Mouse (Mus musculus): ENCODE results near the gene Haus4. TPM values are rescaled to one million over a fixed set of nuclear protein-coding genes. Genes with fewer than 3 reads are reported as not detected.
A peak's percentile ranks its signal among the peaks of the same experiment; 100 is the strongest.

Gene Haus4
- total and polyA plus RNA-seq, 2 experiments from 2014 or later: 26.3 to 84.6 TPM

GRCm38 (mm10) chr14:54553454-54553974 lies 902 bp downstream of the Haus4 start:
- peak overlapping the region; percentile 82 for H3K4me3 ChIP-seq (ENCODE audit: low read depth, low read length)
- peak; percentile 18 for DNase-seq (ENCODE audit: low spot score)
- 3% methylated on average over 21 of the region's 21 CpGs for WGBS
- H3K9ac ChIP-seq (replicated peaks; ENCODE audit: low read depth, low read length): peak overlapping the region; percentile 81
- peak overlapping the region; percentile 95 for H3K27ac ChIP-seq (ENCODE audit: low read depth)
- TF ChIP-seq EP300 (IDR thresholded peaks at IDR 0.05; ENCODE audit: low read depth) (no peak; the same call in 1 of the 2 replicates), CTCF (IDR thresholded peaks at IDR 0.05; ENCODE audit: low read depth) (no peak)
- H3K36me3 ChIP-seq (replicated peaks; ENCODE audit: control insufficient read depth, insufficient read depth, low read length): peaks cover 28% of the 10 kb centered on the region
- ATAC-seq (ENCODE audit: insufficient read depth, low read depth): no peak
- no peaks in the 10 kb centered on the region for H3K9me3 ChIP-seq (replicated peaks; ENCODE audit: control insufficient read depth, low read length)
- H3K27me3 ChIP-seq (ENCODE audit: control insufficient read depth, insufficient read depth, low read length): no peaks in the 10 kb centered on the region
- peak overlapping the region; percentile 98 for H3K4me2 ChIP-seq (ENCODE audit: low read depth, low read length)
- H3K4me1 ChIP-seq (ENCODE audit: control insufficient read depth, insufficient read depth): no peaks in the 10 kb centered on the region

- no peak for ATAC-seq (ENCODE audit: insufficient read depth, low read depth)
- Histone ChIP-seq H3K27me3 (ENCODE audit: control insufficient read depth, insufficient read depth, low read length) (no peaks in the 10 kb centered on the region), H3K4me2 (ENCODE audit: low read depth, low read length) (no peak overlapping the region), H3K4me3 (ENCODE audit: low read depth, low read length) (no peak overlapping the region), H3K9me3 (replicated peaks; ENCODE audit: control insufficient read depth, low read length) (no peaks in the 10 kb centered on the region), H3K4me1 (ENCODE audit: control insufficient read depth, insufficient read depth) (no peaks in the 10 kb centered on the region), H3K9ac (replicated peaks; ENCODE audit: low read depth, low read length) (no peak overlapping the region), H3K36me3 (replicated peaks; ENCODE audit: control insufficient read depth, insufficient read depth, low read length) (peaks cover 69% of the 10 kb centered on the region), H3K27ac (ENCODE audit: low read depth) (no peak overlapping the region)
- 77% methylated on average over 5 of the region's 5 CpGs for WGBS
- no peak for DNase-seq (ENCODE audit: low spot score)
- TF ChIP-seq CTCF (IDR thresholded peaks at IDR 0.05; ENCODE audit: low read depth): no peak
- no peak for TF ChIP-seq EP300 (IDR thresholded peaks at IDR 0.05; ENCODE audit: low read depth)
Observed at GRCm38 (mm10) chr14:54544703-54545102, 9.7 kb downstream of the Haus4 start.

DNA sequence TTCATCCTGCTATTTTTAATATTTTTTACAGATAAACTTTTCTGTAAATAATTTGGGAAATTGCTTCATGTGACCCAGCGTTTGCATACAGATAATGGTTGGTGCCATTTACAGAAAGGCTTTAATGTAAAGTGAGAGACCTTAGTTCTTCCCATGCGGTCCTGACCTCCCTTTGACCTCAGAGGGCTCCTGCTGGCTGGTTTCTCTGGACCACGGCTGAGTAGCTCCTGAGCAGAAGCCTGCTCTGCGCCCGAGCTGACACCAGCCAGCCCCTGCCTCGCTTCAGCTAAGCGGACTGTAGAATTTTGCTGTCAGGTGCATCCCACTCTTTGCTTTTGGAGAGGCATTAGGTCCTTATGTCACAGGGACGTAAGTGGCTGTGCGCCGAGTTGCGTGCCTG lies 13.6 kb downstream of the Haus4 start:
- Histone ChIP-seq H3K27ac (ENCODE audit: low read depth) (no peak overlapping the region), H3K4me2 (ENCODE audit: low read depth, low read length) (no peak overlapping the region), H3K4me3 (ENCODE audit: low read depth, low read length) (no peak overlapping the region), H3K9ac (replicated peaks; ENCODE audit: low read depth, low read length) (no peak overlapping the region), H3K9me3 (replicated peaks; ENCODE audit: control insufficient read depth, low read length) (no peaks in the 10 kb centered on the region), H3K36me3 (replicated peaks; ENCODE audit: control insufficient read depth, insufficient read depth, low read length) (peaks cover 29% of the 10 kb centered on the region), H3K4me1 (ENCODE audit: control insufficient read depth, insufficient read depth) (no peaks in the 10 kb centered on the region), H3K27me3 (ENCODE audit: control insufficient read depth, insufficient read depth, low read length) (no peaks in the 10 kb centered on the region)
- TF ChIP-seq EP300 (IDR thresholded peaks at IDR 0.05; ENCODE audit: low read depth) (no peak), CTCF (IDR thresholded peaks at IDR 0.05; ENCODE audit: low read depth) (no peak)
- 64% methylated on average over 11 of the region's 11 CpGs for WGBS
- DNase-seq (ENCODE audit: low spot score) (no peak), ATAC-seq (ENCODE audit: insufficient read depth, low read depth) (no peak)

DNA sequence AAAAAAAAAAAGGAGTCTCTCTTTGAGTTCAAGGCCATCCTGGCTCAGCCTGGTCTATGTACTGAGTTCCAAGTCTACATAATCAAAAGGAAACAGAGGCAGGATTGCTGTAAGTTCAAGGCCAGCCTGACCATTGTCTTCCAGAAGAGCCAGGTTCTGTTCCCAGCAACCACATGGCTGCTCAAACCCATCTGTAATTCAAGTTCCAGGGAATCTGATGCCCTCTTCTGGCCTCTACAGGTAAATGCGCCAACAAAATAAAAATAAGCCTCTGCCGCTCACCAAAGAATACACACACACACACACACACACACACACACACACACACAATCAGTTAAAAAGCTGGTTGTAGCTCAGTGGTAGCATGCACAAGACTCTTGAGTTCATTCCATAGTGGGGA lies 15.8 kb downstream of the Haus4 start:
- H3K27ac ChIP-seq (ENCODE audit: low read depth): no peak overlapping the region
- TF ChIP-seq EP300 (IDR thresholded peaks at IDR 0.05; ENCODE audit: low read depth) (no peak), CTCF (IDR thresholded peaks at IDR 0.05; ENCODE audit: low read depth) (no peak)
- no peaks in the 10 kb centered on the region for H3K4me1 ChIP-seq (ENCODE audit: control insufficient read depth, insufficient read depth)
- H3K4me2 ChIP-seq (ENCODE audit: low read depth, low read length): no peak overlapping the region
- H3K4me3 ChIP-seq (ENCODE audit: low read depth, low read length): no peak overlapping the region
- no peaks in the 10 kb centered on the region for H3K27me3 ChIP-seq (ENCODE audit: control insufficient read depth, insufficient read depth, low read length)
- DNase-seq (ENCODE audit: low spot score): no peak
- H3K9me3 ChIP-seq (replicated peaks; ENCODE audit: control insufficient read depth, low read length): no peaks in the 10 kb centered on the region
- no peak for ATAC-seq (ENCODE audit: insufficient read depth, low read depth)
- WGBS: 78% methylated on average over 2 of the region's 2 CpGs
- peaks cover 10% of the 10 kb centered on the region for H3K36me3 ChIP-seq (replicated peaks; ENCODE audit: control insufficient read depth, insufficient read depth, low read length)
- no peak overlapping the region for H3K9ac ChIP-seq (replicated peaks; ENCODE audit: low read depth, low read length)

- WGBS: 10% methylated on average over 17 of the region's 17 CpGs
- TF ChIP-seq CTCF (IDR thresholded peaks at IDR 0.05; ENCODE audit: low read depth): peak; percentile 83
- TF ChIP-seq EP300 (IDR thresholded peaks at IDR 0.05; ENCODE audit: low read depth): no peak
- Histone ChIP-seq H3K9me3 (replicated peaks; ENCODE audit: control insufficient read depth, low read length) (no peaks in the 10 kb centered on the region), H3K9ac (replicated peaks; ENCODE audit: low read depth, low read length) (no peak overlapping the region), H3K4me1 (ENCODE audit: control insufficient read depth, insufficient read depth) (no peaks in the 10 kb centered on the region; the same call in 1 of the 2 replicates), H3K36me3 (replicated peaks; ENCODE audit: control insufficient read depth, insufficient read depth, low read length) (no peaks in the 10 kb centered on the region), H3K4me3 (ENCODE audit: low read depth, low read length) (no peak overlapping the region), H3K4me2 (ENCODE audit: low read depth, low read length) (peak overlapping the region; percentile 8; the same call in 1 of the 2 replicates), H3K27me3 (ENCODE audit: control insufficient read depth, insufficient read depth, low read length) (no peaks in the 10 kb centered on the region), H3K27ac (ENCODE audit: low read depth) (no peak overlapping the region)
- ATAC-seq (ENCODE audit: insufficient read depth, low read depth): peak; percentile 73
- peak; percentile 81 for DNase-seq (ENCODE audit: low spot score)
Observed at GRCm38 (mm10) chr14:54528446-54529111, 25.8 kb downstream of the Haus4 start.

Data from heart, postnatal 0 days (tissue).